Mouse (Mus musculus): ENCODE measurements around the gene Cbx6.

GRCm38 (mm10) chr15:79803533-79804351 is 30.7 kb downstream of the Cbx6 start:
- TF ChIP-seq CTCF (IDR thresholded peaks at IDR 0.05) (peak; percentile 28), EP300 (IDR thresholded peaks at IDR 0.05) (no peak)

Measured in lung, postnatal 0 days (tissue).